Mouse (Mus musculus) cerebellum, postnatal 14 days (tissue): ENCODE results near the gene Cd177.
"Not testable (repeated sequence)": the region's sequence is repeated elsewhere in the genome, so short reads cannot be mapped to it uniquely, and the experiment has no call there.

Experiments used
- DNase-seq, 2 experiments: peaks; one replicate each; pipeline ENCODE4 v3.0.0; 2021; ENCODE audit warnings: mixed read lengths in 2 of 2

Cd177 gene

DNA sequence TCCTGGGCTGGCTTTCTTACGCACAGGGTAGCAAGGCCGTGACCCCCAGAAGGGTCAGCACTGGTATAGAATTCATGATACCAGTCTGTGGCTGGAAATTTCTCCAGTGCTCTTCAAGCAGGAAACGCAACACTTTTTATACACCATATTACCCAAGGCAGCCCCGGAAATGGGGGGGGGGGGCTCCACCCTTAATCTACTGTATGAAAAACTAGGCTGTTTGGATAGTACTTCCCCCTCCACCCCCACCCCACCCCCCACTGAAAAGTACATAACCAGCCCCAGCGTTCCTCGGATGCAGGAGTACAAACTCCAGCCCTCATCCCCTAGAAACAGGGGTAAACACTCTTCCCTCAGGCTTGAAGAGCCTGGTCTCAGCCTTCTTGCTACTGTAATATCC is at the start of gene Cd177:
Gene Cd177, minus strand, starts transcription at position 101 of the 400 bp plus-strand sequence.
- DNase-seq = no peak

DNA sequence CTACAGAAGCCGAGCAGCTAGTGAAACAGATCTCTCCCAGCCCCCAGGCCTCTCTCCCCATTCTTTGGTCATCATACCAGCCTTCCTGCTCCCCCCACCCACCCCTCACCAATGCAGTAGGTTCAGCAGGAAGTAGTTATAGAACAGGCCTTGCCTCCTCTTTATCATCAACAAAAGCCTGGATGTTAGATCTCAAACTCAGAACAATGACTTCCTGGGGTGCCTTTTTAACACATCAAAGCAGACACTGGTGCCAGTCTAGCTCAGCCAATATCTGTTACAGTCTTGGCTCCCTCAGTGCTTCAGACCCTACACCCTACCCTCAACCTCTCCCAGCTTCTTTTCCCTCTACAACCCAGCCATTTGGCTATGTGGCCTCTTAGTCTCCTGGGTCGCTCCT is 48.9 kb upstream of the Cd177 start:
- no peak for DNase-seq

DNA sequence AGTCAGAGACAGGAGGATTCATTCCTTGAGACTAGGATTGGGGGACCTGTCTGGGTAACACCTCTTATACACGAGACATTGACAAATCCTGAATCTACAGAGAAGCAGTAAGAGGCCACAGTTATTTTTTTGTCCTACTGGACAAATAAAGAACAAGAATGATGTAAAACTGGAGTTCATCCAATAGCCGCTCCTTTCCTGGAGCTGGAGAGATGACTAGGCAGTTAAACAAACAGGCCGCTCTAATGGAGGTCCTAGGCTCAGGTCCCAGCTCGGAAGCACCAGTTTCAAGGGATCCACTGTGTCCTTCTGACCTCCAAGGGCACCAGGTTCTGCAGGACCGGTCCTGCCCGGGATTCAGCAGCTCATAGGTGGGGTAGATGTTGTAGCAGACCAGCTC is 44.7 kb upstream of the Cd177 start:
- no peak for DNase-seq

DNA sequence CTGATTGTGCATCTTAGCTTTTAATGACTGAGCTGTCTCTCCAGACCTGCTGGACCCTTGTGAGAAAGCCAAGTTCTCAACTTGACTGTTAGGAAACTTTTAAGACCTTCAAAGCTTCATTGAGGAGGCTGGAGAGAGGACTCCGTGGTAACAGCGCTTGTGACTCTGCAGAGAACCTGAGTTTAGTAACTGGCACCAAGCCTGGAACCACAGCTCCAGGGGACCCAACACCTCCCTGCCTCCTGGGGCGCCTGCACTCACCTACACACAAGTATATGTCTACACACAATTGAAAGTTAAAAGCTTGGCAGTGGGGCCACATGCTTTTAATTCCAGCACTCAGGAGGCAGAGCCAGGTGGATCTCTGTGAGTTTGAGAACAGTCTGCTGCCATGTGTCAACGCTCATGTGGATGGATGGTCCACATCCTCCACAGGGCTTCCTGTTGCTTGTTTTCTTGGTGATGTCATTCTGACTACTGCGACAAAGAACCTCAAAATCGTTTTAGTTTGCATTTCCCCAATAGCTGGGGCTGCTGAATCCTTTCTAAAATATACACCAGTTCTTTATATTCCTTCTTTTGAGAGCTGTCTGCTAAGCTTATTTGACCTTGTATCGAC is 42.1 kb upstream of the Cd177 start:
- no peak for DNase-seq

DNA sequence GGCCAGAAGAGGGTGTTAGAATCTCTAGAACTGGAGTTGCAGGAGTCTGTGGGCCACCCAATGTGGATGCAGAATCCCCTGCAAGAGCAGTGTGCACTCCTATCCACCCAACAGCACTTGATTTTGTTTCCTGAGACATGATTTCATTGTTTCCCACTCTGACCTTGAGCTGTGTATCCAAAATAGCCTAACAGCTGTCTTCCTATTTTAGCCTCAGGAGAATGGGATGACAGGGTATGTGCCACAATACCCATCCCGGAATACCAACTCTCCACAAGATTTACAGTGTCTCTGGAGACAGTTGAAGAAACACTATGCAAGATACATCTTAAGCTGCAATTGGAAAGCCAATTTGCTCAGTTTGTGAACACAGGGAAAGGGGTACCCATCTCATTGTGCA is 37.8 kb upstream of the Cd177 start:
- no peak for DNase-seq

GRCm38 (mm10) chr7:24776918-24777317 is 16.8 kb upstream of the Cd177 start, which contains the start of gene Ceacam10:
Ceacam10 (plus strand) TSS chr7:24777206.
- DNase-seq = not testable (repeated sequence)

DNA sequence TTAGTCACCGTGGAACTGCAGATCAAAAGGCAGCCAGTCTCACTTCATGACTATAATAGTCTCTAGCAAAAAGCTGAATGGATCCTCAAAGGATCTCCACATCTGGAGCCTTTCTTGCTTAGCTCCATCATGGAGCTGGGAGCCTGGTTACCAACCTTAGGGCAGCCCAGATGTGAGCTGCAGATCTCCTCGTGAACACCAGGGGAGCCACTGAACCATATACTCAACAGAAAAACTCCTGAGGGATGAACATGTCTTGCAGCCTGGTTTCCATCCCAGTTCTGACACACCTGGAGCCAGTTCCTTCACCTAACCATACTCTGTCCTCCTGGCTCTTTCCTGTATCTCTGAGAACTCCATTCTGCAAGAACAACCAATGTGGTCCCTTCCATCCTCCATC is 16.0 kb upstream of the Cd177 start:
- DNase-seq = no peak

GRCm38 (mm10) chr7:24773942-24774535 is 13.9 kb upstream of the Cd177 start:
- DNase-seq = no peak

DNA sequence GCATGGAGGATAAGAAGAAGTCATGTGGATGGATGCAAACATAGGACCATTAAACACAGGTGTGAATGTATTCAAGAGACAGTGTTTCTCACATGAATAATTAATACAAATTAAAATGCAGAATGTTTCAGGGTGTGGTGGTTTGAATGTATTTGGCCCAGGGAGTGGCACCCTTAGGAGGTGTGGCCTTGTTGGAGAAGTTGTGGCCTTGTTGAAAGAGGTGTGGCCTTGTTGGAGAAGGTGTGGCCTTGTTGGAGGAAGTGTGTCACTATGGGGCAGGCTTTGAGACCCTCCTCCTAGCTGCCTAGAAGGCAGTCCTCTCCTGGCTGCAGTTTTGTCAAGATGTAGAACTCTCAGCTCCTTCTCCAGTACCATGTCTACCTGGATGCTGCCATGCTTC is 11.2 kb upstream of the Cd177 start:
- DNase-seq = no peak

DNA sequence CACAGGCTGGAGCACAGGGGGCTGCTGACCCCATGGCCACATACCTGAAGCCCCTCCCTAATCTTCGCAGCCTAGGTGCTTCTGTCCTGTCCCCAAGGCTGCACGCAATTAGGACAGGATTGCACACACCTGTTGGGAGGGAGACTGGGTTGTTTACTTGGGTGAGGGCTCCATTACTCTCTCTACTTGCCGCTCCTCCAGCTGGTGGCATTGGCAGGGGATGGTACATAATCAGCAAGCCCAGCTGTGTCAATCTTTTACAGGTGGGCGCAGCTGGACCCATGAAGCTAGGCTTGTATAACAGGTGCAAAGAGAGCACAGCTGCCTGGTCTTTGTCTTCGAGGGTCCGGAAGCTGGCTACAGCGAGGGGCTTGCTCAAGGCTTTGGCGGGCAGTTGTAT is 2.5 kb upstream of the Cd177 start:
- no peak for DNase-seq

GRCm38 (mm10) chr7:24761161-24761560 is 1.1 kb upstream of the Cd177 start:
- DNase-seq = no peak

GRCm38 (mm10) chr7:24758520-24758919 is 1.6 kb downstream of the Cd177 start:
- no peak for DNase-seq

DNA sequence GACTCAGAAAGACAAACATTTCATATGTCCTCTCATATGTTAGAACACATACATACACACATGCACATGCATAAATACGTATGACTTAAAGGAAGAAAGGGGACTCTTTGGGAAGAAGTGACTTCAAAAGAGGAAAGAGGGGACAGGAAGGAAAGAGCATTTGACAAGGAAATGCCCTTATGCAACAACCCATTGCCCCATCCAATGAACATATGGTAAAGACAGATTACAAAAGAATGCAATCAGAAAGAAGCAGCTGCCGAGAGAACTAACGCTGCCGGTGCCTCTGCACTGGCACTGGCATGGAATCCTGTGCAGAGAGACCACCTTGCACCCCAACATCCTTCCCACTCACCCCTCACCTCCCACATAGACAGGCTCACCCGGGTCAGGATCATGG is 6.6 kb downstream of the Cd177 start:
- no peak for DNase-seq

DNA sequence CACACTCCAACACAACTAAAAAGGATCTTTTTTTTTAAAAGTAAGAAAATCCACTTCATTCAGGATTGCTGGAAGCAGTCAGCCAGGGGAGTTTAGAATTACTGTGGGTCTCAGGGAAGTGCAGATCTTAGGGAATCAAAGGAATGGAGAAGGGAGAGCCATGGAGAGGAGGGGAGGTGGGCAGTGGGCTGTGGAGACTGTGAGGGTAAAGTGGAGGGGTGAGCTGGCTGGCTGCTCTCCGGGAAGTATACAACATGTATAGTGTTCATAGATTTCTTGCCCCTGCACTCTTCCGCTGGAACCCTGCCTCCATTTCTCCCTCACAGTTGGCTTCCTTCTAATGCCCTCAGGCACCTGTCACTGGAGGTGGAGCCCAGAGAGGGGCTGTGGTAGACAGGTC is 8.5 kb downstream of the Cd177 start:
- no peak for DNase-seq

DNA sequence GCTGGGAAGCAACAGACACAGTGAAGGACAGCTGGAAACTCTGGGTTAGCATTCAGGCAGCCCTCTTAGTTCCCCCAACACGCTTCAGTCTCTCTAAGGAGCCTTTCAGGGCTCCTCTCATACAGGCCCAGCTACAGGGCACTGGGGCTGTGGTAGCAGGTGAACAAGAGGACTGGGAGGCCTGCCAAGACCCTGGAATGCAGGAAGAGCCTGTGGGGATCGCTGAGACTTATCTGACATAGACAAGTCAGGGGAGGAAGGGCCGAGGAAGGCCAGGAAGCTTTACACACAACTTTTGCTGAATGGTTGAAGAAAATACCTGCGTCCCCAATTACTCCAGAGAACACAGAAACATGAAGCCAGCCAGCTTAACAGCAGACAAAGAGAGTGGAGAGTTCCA is 9.4 kb downstream of the Cd177 start:
- DNase-seq = peak in 1 of 2 experiments; percentile 22

GRCm38 (mm10) chr7:24735970-24736670 is 24.0 kb downstream of the Cd177 start:
- DNase-seq = peak; percentile 8 to 36

GRCm38 (mm10) chr7:24726808-24727207 is 33.3 kb downstream of the Cd177 start, which contains the start of gene Gm4763:
Gm4763 (minus strand) TSS chr7:24726908.
- DNase-seq = not testable (repeated sequence)

DNA sequence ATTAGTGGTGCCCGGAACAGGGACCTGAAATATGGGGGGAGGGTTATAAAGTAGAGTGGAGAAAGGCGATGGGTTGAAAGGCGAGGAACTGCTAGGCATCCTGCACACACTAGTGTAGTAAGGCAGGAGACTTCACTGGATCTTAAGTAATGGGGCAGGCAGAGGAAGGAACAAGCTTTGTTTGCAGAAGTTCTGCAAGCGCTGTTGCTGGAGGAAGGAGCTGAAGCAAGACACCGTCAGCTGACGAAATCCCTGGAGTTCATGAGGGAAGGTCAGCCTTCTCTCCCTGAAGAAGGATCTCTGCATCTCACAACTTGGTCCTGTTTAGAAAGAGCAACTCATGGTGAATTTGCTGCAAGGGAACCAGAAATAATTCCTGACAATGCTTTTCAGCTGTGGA is 45.1 kb downstream of the Cd177 start:
- DNase-seq = no peak

- DNase-seq = no peak
Measured at GRCm38 (mm10) chr7:24708832-24709292, 51.2 kb downstream of the Cd177 start, which contains the start of gene BC049730. BC049730 (plus strand) TSS chr7:24709242.

- not testable (repeated sequence) for DNase-seq
Measured at GRCm38 (mm10) chr7:24702841-24703240, 57.3 kb downstream of the Cd177 start.

- not testable (repeated sequence) for DNase-seq
Measured at GRCm38 (mm10) chr7:24697891-24698290, 62.2 kb downstream of the Cd177 start.
